Mouse (Mus musculus): ENCODE results near the gene Sfrp2.

The Sfrp2 gene

GRCm38 (mm10) chr3:83771160-83771869, 5.2 kb downstream of the Sfrp2 start:
- no peak for DNase-seq (ENCODE audit: low spot score in 2 of 2)

GRCm38 (mm10) chr3:83773281-83773680, 7.2 kb downstream of the Sfrp2 start:
- DNase-seq (ENCODE audit: low spot score in 2 of 2), result no peak

- no peak for DNase-seq (ENCODE audit: low spot score in 2 of 2)
Measured at GRCm38 (mm10) chr3:83775403-83775802, 9.3 kb downstream of the Sfrp2 start.

- DNase-seq (ENCODE audit: low spot score in 2 of 2), result peak in 1 of 2 experiments; percentile 10
Measured at GRCm38 (mm10) chr3:83781460-83782222, 15.5 kb downstream of the Sfrp2 start.

- DNase-seq (ENCODE audit: low spot score in 2 of 2), result no peak
Measured at GRCm38 (mm10) chr3:83783716-83784469, 17.8 kb downstream of the Sfrp2 start.

GRCm38 (mm10) chr3:83784726-83785125, 18.6 kb downstream of the Sfrp2 start:
- DNase-seq (ENCODE audit: low spot score in 2 of 2), result no peak

GRCm38 (mm10) chr3:83787086-83787485, 21.0 kb downstream of the Sfrp2 start:
- DNase-seq (ENCODE audit: low spot score in 2 of 2), result peak in 1 of 2 experiments; percentile 2

GRCm38 (mm10) chr3:83787776-83788305, 21.7 kb downstream of the Sfrp2 start:
- DNase-seq (ENCODE audit: low spot score in 2 of 2), result peak in 1 of 2 experiments; percentile 55

GRCm38 (mm10) chr3:83789651-83790451, 23.7 kb downstream of the Sfrp2 start:
- DNase-seq (ENCODE audit: low spot score in 2 of 2), result no peak

- DNase-seq (ENCODE audit: low spot score in 2 of 2), result no peak
Measured at GRCm38 (mm10) chr3:83791444-83791843, 25.3 kb downstream of the Sfrp2 start.

- no peak for DNase-seq (ENCODE audit: low spot score in 2 of 2)
Measured at GRCm38 (mm10) chr3:83797098-83797497, 31.0 kb downstream of the Sfrp2 start.

GRCm38 (mm10) chr3:83797828-83798227, 31.7 kb downstream of the Sfrp2 start:
- DNase-seq (ENCODE audit: low spot score in 2 of 2), result peak; percentile 49 to 73

- no peak for DNase-seq (ENCODE audit: low spot score in 2 of 2)
Measured at GRCm38 (mm10) chr3:83799486-83799885, 33.4 kb downstream of the Sfrp2 start.

- no peak for DNase-seq (ENCODE audit: low spot score in 2 of 2)
Measured at GRCm38 (mm10) chr3:83801649-83802155, 35.6 kb downstream of the Sfrp2 start.

GRCm38 (mm10) chr3:83808483-83808882, 42.4 kb downstream of the Sfrp2 start:
- no peak for DNase-seq (ENCODE audit: low spot score in 2 of 2)

- no peak for DNase-seq (ENCODE audit: low spot score in 2 of 2)
Measured at GRCm38 (mm10) chr3:83811987-83812386, 45.9 kb downstream of the Sfrp2 start.

GRCm38 (mm10) chr3:83812863-83813262, 46.7 kb downstream of the Sfrp2 start:
- DNase-seq (ENCODE audit: low spot score in 2 of 2), result no peak

GRCm38 (mm10) chr3:83816372-83816925, 50.3 kb downstream of the Sfrp2 start:
- no peak for DNase-seq (ENCODE audit: low spot score in 2 of 2)

- DNase-seq (ENCODE audit: low spot score in 2 of 2), result no peak
Measured at GRCm38 (mm10) chr3:83823774-83824173, 57.7 kb downstream of the Sfrp2 start.

All from urinary bladder, postnatal 4 days (tissue).